In genomic region chr3:96334175-96335162, GRCm38 (mm10) we compare ENCODE assay signal across 8 mouse cellular contexts. TPM values are rescaled to one million over a fixed set of nuclear protein-coding genes. Genes with fewer than 3 reads are reported as not detected.
DNase-seq lines count a peak whose midpoint lies in the region; ATAC-seq lines count a peak whose summit lies in the region.

No protein-coding gene starts in this region.

- no peak overlapping the region for H3K27ac ChIP-seq in heart, embryonic 12.5 days (ENCODE audit: poor library complexity, severe bottlenecking)
- H3K27ac ChIP-seq in hindbrain, embryonic 12.5 days: no peak overlapping the region
- no peak overlapping the region for H3K27ac ChIP-seq in midbrain, embryonic 16.5 days (ENCODE audit: low read length)

- 3% methylated on average over 36 of the region's 36 CpGs for WGBS in heart, embryonic 12.5 days
- WGBS in hindbrain, embryonic 12.5 days: 4% methylated on average over 36 of the region's 36 CpGs
- WGBS in midbrain, embryonic 16.5 days: 3% methylated on average over 36 of the region's 36 CpGs

- DNase-seq in heart, adult 9 months (ENCODE audit: low spot score in 2 of 2): no peak
- DNase-seq in MEL-GATA-1-ER (ENCODE audit: extremely low read depth, low read depth): peak; percentile 82
- no peak for DNase-seq in cerebellum, adult 11 months
- no peak for DNase-seq in frontal cortex, postnatal 25 days (ENCODE audit: low spot score in 2 of 2)

- H3K9ac ChIP-seq in heart, embryonic 12.5 days: peak overlapping the region; percentile 45; the same call in 1 of the 2 replicates
- H3K9ac ChIP-seq in hindbrain, embryonic 12.5 days: no peak overlapping the region
- H3K9ac ChIP-seq in midbrain, embryonic 16.5 days (ENCODE audit: low read depth, low read length): no peak overlapping the region

- peaks cover 81% of the 10 kb centered on the region for H3K27me3 ChIP-seq in heart, embryonic 12.5 days (replicated peaks)
- H3K27me3 ChIP-seq in hindbrain, embryonic 12.5 days: peaks cover 95% of the 10 kb centered on the region
- H3K27me3 ChIP-seq in midbrain, embryonic 16.5 days (ENCODE audit: control insufficient read depth, insufficient read depth, low read depth, low read length): peaks cover 87% of the 10 kb centered on the region

- peak overlapping the region; percentile 87 for H3K4me2 ChIP-seq in heart, embryonic 12.5 days
- H3K4me2 ChIP-seq in hindbrain, embryonic 12.5 days (replicated peaks): peak overlapping the region; percentile 25
- peak overlapping the region; percentile 14; the same call in 1 of the 2 replicates for H3K4me2 ChIP-seq in midbrain, embryonic 16.5 days (ENCODE audit: low read length)

- no peaks in the 10 kb centered on the region for H3K36me3 ChIP-seq in heart, embryonic 12.5 days
- H3K36me3 ChIP-seq in hindbrain, embryonic 12.5 days: no peaks in the 10 kb centered on the region
- H3K36me3 ChIP-seq in midbrain, embryonic 16.5 days (ENCODE audit: control insufficient read depth, insufficient read depth, low read length): no peaks in the 10 kb centered on the region

- H3K9me3 ChIP-seq in heart, embryonic 12.5 days (replicated peaks): no peaks in the 10 kb centered on the region
- no peaks in the 10 kb centered on the region for H3K9me3 ChIP-seq in hindbrain, embryonic 12.5 days (replicated peaks)
- no peaks in the 10 kb centered on the region for H3K9me3 ChIP-seq in midbrain, embryonic 16.5 days (replicated peaks; ENCODE audit: control insufficient read depth, low read length, poor library complexity, severe bottlenecking)

- ATAC-seq in heart, embryonic 12.5 days (ENCODE audit: insufficient number of reproducible peaks, low FRiP score): no peak
- no peak for ATAC-seq in hindbrain, embryonic 12.5 days (ENCODE audit: low FRiP score)
- no peak for ATAC-seq in midbrain, embryonic 16.5 days
- ATAC-seq in granulocyte monocyte progenitor cell, adult 5-6 weeks (replicated peaks; ENCODE audit: poor library complexity, severe bottlenecking): no peak

- H3K4me3 ChIP-seq in heart, embryonic 12.5 days: peak overlapping the region; percentile 56
- peak overlapping the region; percentile 3; the same call in 1 of the 2 replicates for H3K4me3 ChIP-seq in hindbrain, embryonic 12.5 days
- no peak overlapping the region for H3K4me3 ChIP-seq in midbrain, embryonic 16.5 days (ENCODE audit: low read depth, low read length)

- H3K4me1 ChIP-seq in heart, embryonic 12.5 days (replicated peaks): peaks cover 20% of the 10 kb centered on the region
- H3K4me1 ChIP-seq in hindbrain, embryonic 12.5 days: peaks cover 3% of the 10 kb centered on the region; the same call in 1 of the 2 replicates
- no peaks in the 10 kb centered on the region for H3K4me1 ChIP-seq in midbrain, embryonic 16.5 days (ENCODE audit: control insufficient read depth, insufficient read depth, low read length)

RNA-seq across cellular contexts. Expression of gene Fcgr1, which starts 40.7 kb away (rescaled TPM):
- polyA plus RNA-seq in heart, embryonic 12.5 days (2016; fragmentation: Nextera tagmentation; extraction: Ambion mirVana): 0.71 and 0.82 TPM in 2 replicates
- 2.0 TPM in 2 replicates for polyA plus RNA-seq in hindbrain, embryonic 12.5 days (2016; fragmentation: Nextera tagmentation; extraction: Ambion mirVana)
- 0.89 and 1.5 TPM in 2 replicates for polyA plus RNA-seq in midbrain, embryonic 16.5 days (2015; fragmentation: Nextera tagmentation; extraction: Ambion mirVana)
- total RNA-seq in granulocyte monocyte progenitor cell, adult 5-6 weeks (2014; fragmentation: Nextera tagmentation): not detected in 2 replicates
- 0.04 and 4.6 TPM in 2 replicates for total RNA-seq in granulocyte monocyte progenitor cell, adult 5-6 weeks (2017)

Comparison
In these comparisons a context has a peak if more than half of its experiments do, and no peak if none do; other contexts are left out.
1. H3K4me2 ChIP-seq: peak in every context shown above with its lines; median percentile 87 in heart, embryonic 12.5 days; 25 in hindbrain, embryonic 12.5 days; 14 in midbrain, embryonic 16.5 days.